ENCODE assay signal across 18 mouse cellular contexts in the genomic region with DNA sequence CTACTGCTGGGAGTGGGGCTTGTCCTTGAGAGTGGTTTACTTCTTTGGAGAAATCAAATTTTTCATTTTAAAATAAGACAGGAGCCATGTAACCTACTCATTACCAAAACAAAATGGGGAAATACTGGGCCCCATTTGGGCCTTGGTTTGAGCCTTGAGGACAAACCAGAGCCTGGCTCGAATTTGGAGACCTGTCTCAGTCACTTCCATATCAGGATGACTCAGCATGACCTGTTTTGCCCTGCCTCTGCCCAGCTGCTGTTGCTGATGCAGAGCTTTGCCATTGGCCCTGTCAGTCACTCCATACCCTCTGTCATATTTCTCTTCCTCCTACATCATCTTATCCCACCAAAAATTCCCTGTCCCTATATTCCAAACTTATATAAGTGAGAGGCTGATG.
"Had no signal": no experiment of that assay in that cellular context is flagged by ENCODE, and none has a peak within 500 bp of the region (broad histone marks: within the 10 kb centered on the region; RNA-seq: fewer than 3 reads in every experiment).

No protein-coding gene starts in this region.

- H3K36me3 ChIP-seq: liver, embryonic 13.5 days; neural tube, embryonic 12.5 days; neural tube, embryonic 15.5 days had no signal

- H3K4me1 ChIP-seq: liver, embryonic 13.5 days; neural tube, embryonic 12.5 days; neural tube, embryonic 15.5 days had no signal

- H3K9me3 ChIP-seq: liver, embryonic 13.5 days; neural tube, embryonic 12.5 days; neural tube, embryonic 15.5 days had no signal

- DNase-seq: kidney, adult 9 months; kidney, postnatal 14 days; kidney, postnatal 4 days; layer of hippocampus, postnatal 36 days; liver, embryonic 13.5 days; lung, adult 2 months; midbrain, embryonic 14.5 days; right cerebral cortex, adult 18-20 months; right cerebral cortex, postnatal 14 days; right cerebral cortex, postnatal 4 days; thymus, adult 2 months; thymus, postnatal 14 days; thymus, postnatal 4 days had no signal

- H3K9ac ChIP-seq: liver, embryonic 13.5 days; neural tube, embryonic 12.5 days; neural tube, embryonic 15.5 days had no signal

- H3K27me3 ChIP-seq: liver, embryonic 13.5 days; neural tube, embryonic 12.5 days; neural tube, embryonic 15.5 days had no signal

- H3K4me3 ChIP-seq: left cerebral cortex, adult 2 months; liver, embryonic 13.5 days; neural tube, embryonic 12.5 days; neural tube, embryonic 15.5 days had no signal

- H3K27ac ChIP-seq: left cerebral cortex, adult 2 months; liver, embryonic 13.5 days; macrophage; neural tube, embryonic 12.5 days; neural tube, embryonic 15.5 days; stomach, postnatal 0 days had no signal

- H3K4me2 ChIP-seq: liver, embryonic 13.5 days; neural tube, embryonic 12.5 days; neural tube, embryonic 15.5 days had no signal
